Mouse (Mus musculus) heart, adult 9 months (tissue): ENCODE measurements around the gene Tal1.

Experiments used
- DNase-seq, 2 experiments: peaks; one replicate each; pipeline ENCODE4 v3.0.0; 2022; ENCODE audit warnings: low spot score in 2 of 2

Gene Tal1

DNA sequence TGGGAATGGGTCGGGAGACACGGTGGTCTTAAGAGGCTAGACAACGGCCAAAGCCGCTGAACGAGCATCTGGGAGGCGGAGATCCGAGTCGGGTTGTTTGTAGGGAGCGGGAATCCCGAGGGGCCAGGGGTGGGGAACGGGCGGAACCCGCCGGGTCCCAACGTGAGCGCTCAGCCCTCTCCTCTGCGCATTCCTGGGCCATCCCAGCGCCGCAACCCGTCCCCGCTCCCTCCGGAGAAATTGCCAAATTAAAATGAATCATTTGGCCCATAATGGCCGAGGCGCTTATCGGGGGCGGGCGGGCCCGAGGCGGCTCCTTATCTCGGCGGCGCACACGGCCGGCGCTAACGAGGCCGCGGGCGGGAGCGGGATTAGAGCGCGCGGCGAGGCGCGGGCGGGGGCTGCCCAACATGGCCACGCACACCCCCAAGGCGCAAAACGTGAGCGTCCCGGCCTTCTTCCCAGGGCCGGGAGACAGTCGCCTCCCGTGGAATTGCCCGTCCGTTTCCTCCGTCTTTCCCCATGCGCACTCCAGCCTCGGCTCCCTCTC, at the start of gene Tal1:
TSS of gene Tal1 (plus strand) at position 56 of the 550 bp plus-strand sequence.
- DNase-seq = peak; percentile 45 to 50

DNA sequence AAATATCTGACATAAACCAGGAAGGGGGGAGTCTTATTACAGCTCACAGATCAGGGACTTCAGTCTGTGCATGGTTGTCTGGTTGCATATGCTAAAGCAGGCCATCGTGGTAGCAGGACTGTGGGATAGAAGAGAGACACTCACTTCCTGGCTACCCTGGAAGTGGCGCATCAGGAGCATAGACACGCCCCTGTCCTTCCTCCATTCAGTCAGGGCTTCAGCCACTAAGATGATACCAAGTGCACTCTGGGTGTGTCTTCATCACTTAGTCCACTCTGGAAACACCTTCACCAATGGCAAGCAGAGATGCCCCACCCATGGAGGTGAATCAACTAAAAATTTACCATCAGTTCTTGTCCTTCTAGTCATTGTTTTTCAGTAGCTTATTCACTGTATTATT, 42.0 kb upstream of the Tal1 start:
- DNase-seq = no peak

DNA sequence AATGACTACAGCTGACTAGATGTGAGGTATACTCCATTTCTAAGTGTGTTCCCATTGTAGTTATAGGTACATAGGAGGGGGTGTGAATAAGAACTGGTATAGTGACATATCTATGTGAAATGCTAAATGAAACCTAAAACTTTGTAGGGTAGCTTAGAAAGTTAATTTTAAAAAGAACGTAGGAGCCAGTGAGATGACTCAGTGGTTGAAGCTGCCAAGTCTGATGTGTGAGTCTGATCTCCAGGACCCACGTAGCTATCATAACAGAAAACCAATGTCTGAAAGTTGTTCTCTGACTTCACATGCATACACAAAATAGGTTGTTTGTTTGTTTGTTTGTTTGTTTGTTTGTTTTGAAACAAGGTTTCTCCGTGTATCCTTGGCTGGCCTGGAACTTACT, 36.2 kb upstream of the Tal1 start:
- DNase-seq = no peak

DNA sequence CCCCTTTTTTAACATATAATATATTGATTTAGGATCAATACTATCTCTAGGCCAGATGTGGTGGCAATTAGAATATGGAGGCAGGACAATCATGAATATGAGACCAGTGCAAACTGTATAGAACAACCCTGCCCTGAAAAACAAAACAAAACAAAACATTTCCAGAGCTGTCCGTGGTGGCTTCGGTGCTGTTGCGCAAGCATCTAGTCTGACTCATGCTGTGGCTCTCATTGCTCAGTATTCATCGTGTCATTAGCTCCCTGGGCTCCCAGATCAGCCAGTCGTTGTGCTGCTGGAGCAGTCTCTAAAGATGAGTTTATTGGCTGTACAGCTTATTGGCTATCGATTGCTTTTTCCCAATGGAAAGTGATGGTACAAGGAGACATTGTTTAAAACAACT, 21.2 kb upstream of the Tal1 start:
- DNase-seq = no peak

DNA sequence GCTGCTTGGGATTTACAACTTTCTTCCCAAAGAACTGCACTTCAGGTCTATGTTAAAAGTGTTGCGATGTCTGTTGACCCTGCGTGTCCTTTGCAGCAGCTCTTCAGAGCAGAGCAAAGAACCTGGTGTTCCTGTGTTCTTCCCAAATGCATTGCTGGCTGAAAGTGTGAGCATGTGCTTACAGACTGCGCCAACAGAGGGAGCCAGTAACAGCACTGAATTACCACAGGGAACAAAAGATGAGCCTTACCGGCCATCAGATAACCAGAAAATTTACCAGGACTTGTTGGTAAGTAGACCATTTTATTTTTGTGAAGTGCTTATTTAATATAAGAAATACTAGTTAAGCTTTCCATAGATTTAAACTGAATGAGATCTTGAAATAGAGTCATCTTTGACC, 18.0 kb upstream of the Tal1 start:
- peak in 1 of 2 experiments; percentile 24 for DNase-seq

DNA sequence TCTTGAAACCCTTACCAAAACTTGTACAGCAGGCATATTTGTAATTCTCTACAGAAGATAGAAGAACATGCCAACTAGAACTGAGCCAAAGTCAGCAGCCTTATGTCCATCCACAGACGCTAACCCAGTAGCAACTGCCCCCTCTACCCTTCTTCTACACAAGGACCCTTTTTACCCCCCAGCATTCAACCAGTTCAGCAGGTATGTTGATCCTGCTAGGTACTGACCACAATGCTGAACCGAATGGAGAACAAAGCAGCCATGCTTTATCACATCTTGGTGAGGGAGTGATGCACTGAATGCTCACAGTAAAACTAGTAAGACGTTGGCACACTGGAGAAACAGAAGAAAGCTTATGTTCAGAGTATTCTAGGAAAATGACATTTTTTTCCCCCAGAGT, 10.6 kb upstream of the Tal1 start:
- DNase-seq = no peak

DNA sequence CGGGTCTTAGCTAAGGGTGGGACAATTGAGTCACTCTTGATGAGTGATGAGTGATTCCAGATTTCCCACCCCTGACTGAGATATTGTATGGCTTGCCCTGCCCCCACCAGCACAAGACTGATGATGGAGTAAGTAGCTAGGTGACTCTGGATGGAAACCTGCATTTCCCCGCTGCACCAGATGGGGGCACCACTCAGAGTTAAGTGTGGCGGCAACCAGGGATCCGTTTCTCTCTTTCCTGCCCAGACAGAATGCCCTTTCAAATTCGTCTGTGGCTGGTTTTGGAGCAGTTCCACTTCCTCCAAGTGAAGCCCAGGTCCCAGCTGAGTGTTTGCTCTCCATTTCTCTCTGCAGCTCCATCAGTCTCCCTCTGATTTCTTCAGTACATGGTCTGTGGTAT, 8.5 kb upstream of the Tal1 start:
- DNase-seq = peak; percentile 42 to 72

DNA sequence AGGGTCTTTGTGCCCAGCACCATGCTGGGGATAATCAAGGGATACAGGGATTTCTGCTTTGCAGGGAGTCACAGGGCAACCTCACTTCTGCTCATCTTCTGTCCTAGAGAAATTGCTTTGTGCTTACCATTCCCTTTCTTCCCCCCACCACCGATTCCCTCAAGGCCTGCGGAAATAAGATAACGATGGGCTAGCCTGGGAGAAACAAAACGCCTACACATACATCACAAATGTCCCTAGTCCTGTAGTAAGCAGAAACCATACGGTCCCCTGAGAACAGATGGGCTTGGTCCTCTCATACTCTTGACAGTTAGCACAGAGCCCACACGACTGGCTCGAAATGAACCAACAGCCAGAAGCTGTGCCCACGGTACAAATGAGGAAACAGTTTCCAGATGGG, 8.0 kb upstream of the Tal1 start:
- DNase-seq = no peak

DNA sequence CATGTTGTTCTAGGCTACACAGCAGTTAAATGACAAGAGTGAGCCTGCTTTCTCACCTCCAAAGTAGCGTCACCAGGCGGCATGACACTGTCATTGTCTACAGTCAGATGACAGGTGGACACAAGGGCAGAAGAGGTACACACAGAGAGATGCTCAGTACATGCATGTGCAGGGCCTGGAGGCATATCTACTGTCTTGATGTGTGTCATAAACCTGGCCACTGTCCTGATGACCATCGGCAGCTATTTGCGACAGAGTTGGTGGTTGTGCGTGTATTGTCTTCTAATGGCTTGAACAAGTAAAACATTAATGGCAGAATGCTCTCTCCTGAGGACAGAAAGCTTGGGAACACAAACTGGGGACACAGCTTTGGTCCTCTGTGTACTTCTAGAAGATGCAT, 5.0 kb upstream of the Tal1 start:
- no peak for DNase-seq

DNA sequence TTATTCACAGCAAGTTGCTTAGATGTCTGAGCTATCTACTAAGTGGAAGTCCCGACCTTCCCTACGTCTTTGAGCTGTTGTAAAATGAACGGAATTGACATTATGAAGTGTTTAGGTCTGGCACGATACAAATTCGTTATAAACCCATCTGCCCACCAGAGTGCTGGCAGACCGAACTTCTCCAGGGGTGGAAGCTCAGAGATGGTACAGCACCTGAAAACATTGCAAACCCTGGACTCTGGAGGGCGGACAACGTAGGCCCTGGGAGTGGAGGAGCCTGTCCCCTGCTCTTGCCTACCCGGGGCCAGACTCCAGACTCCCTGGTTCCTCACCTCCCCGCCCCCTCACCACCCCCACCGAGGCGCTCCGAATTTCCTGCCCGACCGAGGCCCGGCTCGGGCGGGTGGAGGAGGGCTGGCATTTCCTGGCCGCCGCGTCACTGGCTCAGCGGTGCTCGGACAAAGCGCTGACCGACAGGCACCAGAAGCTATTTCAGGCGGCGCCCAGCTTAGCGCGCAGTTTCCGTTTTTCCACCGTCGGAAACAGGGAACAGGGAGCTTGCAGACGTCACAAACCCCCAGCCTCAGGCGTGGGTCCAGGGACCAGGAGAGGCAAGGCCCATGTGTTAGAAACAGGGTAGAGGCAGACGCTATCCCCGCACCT, 3.8 kb upstream of the Tal1 start:
- DNase-seq = peak; percentile 83 to 85

DNA sequence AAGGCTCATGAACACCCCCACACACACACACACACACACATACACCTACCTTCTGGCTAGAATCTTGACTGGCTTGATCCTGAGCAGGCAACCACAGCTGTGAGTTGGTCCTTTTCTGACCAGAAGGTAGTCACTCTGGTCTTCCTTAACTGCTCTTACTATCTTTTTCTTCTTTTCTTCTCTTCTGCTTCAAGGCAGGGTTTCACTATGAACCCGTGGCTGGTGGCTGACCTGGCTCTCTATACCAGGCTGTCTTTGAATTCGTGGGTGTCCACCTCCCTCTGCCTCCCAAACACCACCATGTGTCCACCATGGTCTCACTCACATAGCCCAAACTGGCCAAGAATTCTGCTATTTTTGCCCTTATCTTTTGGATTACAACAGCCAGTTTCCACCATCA, 1.2 kb upstream of the Tal1 start:
- DNase-seq = no peak

DNA sequence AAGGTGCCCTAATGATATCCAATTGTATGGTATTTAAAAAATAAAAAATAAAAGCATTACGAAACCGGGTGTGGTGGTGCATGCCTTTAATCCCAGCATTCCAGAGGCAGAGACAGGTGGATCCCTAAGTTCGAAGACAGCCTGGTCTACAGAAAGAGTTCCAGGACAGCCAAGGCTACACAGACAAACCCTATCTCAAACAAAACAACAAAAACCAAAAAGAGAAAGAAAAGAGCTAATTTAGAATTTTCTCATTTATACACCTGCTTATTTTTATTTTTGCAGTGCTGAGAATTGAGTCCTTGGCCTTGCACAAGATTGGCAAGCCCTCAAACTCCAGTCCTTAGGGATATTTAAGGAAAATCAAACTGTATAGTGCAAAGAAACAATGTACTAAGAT, 535 bp upstream of the Tal1 start:
- DNase-seq = no peak

DNA sequence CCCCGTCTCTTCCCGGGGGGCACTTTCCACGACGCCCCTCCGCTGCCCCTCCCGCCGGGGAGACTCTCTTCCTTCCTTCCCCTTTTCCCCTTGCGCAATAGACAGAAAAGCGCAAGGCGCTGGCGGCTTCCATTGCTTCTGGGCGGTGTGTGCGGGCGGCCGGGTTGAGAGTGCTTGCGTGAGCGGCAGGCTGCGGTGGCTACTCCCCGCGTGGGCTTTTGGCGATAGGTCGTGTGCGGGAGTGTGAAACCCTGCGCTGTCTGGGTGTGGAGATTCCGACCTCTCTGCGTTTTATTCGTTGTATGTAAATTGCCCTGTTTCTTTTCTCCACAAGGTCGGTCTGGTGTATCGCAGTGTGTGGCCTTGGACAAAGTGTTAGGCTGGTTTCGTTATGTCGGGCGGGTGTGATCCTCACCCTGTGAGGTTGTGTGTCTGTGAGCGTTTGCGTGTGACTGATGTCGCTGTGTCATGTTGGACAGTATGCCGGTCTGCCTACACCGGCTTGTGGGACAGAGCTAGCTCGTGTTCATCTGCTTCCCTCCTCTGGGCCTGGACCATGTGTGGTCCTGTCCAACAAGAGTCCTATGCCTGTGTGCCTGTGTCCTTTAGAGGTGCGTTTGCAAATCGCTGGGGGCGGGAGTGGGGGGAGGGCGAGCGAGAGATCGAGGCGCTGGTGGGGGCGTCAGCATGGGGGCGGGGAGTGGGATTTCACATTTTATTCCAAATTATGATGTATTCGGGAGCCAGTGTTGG, 871 bp downstream of the Tal1 start:
- DNase-seq = peak; percentile 71 to 78

DNA sequence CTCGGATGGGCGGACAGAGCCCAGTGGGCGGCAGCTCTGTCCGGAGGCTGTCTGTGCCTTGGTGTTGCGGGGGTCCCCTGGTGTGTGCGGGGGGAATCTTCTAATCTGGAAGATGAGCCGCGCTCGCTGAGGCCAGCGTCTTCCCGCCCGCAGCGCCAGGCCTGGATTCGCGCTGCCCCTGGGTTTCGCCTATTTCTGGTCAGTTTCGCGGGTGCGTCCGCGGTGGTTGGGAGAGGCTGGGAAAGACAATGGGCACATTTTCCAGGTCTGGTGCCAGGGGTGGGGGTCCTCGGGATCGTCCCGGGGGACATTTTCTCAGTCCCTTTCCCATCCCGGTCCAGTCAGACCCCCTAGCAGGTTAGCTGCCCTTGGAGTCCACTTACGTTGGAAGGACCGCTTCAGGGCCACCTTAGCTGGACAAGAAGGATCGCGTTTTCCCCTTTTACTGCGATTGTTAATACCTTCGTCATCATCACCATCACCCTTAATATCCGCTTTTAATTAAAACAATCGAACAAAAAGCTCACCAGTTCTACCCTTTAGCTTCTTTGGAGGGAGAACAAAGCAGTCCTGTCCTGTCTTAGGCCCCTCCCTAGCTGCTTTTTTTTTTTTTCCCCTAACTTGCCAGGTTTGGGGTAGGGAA, 1.6 kb downstream of the Tal1 start:
- peak in 1 of 2 experiments; percentile 34 for DNase-seq

DNA sequence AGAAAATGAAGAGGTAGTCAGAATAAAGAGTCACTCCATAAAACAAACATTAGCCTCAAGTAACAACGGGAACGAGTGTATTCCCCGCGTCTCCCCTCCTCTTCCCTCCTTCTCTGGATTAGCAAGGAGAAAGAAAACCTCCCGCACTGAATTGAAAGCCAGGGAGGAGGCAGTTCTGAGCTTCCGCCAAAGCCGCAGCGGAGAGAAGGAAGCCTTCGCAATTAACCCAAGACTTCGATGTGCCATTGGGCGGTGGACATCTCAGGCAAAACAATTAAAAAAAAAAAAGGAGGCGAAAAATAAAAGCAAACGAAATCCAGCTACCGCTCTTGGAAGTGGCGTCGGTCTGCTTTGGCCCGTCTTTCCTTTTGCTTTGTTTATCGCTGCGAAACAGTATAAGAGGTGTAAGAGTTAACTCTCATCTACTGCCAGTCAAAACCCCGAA, 2.1 kb downstream of the Tal1 start:
- peak in 1 of 2 experiments; percentile 29 for DNase-seq

DNA sequence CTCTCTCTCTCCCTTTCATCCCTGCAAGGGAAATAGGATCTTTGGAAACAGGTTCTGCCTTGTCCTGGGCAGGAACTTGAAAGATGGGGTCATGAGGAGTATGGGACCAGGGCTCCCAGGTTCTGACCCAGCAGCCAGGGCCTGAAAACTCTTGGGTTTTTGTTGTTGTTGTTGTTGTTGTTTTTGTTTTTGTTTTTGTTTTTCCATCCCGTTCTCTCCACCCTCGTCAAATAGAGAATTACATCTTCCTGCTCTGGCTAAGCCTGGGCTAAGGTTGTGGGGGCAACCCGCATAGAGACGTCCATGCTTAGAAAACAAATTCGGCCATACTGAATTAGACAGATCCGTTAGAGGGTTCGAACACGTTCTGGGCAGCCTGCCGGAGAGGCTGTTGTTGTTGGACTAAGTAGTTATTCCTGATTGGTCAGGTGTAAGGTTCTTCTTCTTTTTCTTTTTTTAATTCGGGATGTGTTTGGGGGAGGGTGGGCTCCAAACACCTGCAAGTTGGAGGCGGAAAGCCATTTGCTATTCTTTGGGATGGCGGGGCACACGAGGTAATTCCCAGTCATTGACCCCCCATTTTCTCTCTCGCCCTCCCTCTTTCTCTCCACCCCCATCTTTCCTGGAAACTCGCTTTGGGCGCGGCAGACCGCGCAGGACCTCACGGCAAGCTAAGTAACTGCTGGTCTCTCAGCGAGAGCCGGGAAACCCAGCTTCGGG, 2.8 kb downstream of the Tal1 start:
- DNase-seq = peak in 1 of 2 experiments; percentile 46

DNA sequence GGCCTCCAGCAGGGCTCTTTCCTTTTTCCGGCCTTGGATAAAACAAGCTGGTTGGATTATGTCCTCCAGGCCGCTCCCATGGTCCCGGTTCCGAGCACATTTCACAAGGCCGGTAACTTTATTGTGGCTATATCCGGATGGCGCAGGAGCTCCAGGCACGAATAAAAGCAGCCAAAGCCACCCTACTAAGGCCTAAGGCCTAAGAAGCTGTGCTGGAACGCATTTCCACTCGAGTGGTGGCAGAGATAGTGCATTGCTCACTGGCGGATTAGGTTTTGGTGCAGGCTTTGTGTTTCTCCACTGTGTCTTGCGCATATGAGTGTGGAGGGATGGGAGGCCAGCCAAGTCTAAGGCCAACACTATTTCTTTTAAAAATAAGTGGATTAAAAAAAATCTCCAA, 3.6 kb downstream of the Tal1 start:
- peak; percentile 34 to 58 for DNase-seq

DNA sequence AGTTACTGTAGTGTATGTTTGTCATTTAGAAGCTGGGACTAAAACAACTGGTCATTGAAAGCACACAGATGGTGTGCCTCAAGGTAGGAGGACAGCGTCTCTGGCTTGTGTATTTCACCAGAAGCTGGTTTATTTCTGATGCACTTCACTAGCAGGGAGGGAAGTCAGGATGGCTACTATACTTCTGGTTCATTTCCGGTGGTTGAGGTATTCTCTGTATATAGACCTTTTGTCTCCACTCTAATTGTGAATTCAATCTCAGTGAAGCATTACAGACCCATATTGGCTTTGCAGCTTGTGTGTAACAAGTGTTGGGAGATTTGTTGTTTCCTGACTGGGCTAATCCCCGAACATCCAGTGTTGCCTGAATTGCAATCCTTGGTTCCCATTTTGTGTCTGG, 4.5 kb downstream of the Tal1 start:
- no peak for DNase-seq

DNA sequence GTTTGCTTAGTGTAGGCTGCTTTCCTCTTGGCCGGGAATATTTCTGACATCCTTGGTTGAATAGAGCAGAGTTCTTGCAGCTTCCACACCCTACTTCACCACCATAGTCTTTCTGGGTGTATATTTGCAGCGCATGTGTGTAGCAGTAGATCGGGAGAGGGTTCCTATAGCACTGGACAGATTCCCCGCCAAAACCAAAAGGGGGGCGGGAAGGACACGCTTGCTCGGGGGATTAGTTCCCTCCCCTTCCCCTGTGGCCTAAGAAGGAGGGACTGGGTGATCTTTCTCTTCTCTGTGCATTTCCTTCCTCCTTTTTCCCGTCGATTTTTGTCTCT, 6.3 kb downstream of the Tal1 start:
- no peak for DNase-seq

DNA sequence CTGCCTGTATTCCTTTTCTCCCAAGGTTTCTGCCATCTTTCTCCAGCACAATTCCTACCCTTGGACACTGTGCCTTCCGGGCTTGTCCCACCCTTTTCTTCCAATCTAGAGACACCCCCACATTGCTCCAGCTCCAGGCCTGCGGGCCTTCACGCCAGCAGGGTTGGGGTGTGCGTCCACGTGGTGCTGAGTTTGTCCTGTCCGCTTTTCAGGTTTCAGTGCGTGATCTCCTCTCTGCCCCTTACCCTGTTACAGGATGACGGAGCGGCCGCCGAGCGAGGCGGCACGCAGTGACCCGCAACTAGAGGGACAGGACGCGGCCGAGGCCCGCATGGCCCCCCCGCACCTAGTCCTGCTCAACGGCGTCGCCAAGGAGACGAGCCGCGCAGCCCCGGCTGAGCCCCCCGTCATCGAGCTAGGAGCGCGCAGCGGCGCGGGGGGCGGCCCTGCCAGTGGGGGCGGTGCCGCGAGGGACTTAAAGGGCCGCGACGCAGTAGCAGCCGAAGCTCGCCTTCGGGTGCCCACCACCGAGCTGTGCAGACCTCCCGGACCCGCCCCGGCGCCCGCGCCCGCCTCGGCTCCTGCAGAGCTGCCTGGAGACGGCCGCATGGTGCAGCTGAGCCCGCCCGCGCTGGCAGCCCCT, 6.8 kb downstream of the Tal1 start:
- DNase-seq = no peak

DNA sequence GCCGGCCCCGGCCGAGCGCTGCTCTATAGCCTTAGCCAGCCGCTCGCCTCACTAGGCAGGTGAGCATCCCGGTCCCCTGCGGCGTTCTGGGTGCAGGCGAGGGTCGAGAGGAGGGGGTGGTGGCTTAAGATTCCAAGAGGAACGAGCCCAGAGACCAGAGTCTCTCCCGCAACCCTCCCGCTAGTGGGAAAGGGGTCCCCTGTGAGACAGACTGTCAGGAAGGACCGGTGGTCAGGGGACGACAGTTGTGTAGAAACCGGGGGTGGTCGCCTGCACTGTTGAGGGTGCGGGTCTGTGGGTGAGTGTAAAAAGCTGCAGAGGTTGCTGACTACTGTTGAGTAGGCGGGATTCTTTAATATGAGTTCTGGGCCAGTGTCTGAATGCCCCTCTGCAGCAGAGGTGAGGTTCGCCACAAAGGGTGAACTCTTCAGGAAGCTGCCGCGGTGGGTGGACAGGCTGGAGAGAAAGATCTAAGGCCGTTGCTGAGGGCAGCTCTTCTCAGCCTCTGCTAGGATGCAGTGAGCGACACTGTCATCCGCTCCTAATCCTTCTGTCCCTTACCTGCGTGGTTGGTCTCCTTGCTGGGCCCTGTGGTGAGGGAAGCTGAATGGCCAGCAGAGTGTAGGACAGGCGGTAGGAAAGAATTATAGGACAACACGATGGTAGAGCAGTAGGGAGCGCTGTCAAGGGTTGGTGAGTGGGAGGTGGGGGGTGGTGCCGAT, 7.5 kb downstream of the Tal1 start:
- no peak for DNase-seq
